Mouse (Mus musculus) hindbrain, embryonic 11.5 days (tissue): ENCODE data around the gene Atp10b. TPM values are rescaled to one million over a fixed set of nuclear protein-coding genes. Genes with fewer than 3 reads are reported as not detected.

Source experiments
- ATAC-seq: fragments of 200-750 bp; cut with Nextera tagmentation; 2 replicates; pipeline ENCODE4 v1.8.0; 2017; ENCODE audit warnings: mild to moderate bottlenecking, moderate TSS enrichment, moderate library complexity; ENCODE audit not compliant: low FRiP score
- DNase-seq: peaks from one replicate; pipeline ENCODE4 v3.0.0-alpha.2; 2015; ENCODE audit warnings: low spot score
- H3K27ac ChIP-seq: fragments of 300-500 bp; sonication (generic); 2 replicates; pipeline ENCODE4 v1.5.1; 2014; ENCODE audit warnings: mild to moderate bottlenecking, low read depth, low read length
- H3K27me3 ChIP-seq: fragments of 300-500 bp; sonication (generic); 2 replicates; pipeline ENCODE4 v1.6.1; 2014; ENCODE audit warnings: mild to moderate bottlenecking, low read length, moderate library complexity, mixed read lengths; ENCODE audit not compliant: control insufficient read depth, insufficient read depth
- H3K36me3 ChIP-seq: fragments of 300-500 bp; sonication (generic); 2 replicates; pipeline ENCODE4 v1.6.1; 2014; ENCODE audit warnings: mild to moderate bottlenecking, low read length, moderate library complexity, mixed read lengths; ENCODE audit not compliant: control insufficient read depth, insufficient read depth
- H3K4me1 ChIP-seq: fragments of 300-500 bp; sonication (generic); replicated peaks from 2 replicates; pipeline ENCODE4 v1.6.1; 2014; ENCODE audit warnings: low read length, mixed read lengths; ENCODE audit not compliant: control insufficient read depth, insufficient read depth
- H3K4me2 ChIP-seq: fragments of 300-500 bp; sonication (generic); replicated peaks from 2 replicates; pipeline ENCODE4 v1.6.1; 2014; ENCODE audit warnings: mild to moderate bottlenecking, low read depth, low read length
- H3K4me3 ChIP-seq: fragments of 300-500 bp; sonication (generic); 2 replicates; pipeline ENCODE4 v1.5.1; 2014; ENCODE audit warnings: low read depth, low read length
- H3K9ac ChIP-seq: fragments of 300-500 bp; sonication (generic); 2 replicates; pipeline ENCODE4 v1.6.1; 2014; ENCODE audit warnings: low read depth, low read length
- H3K9me3 ChIP-seq: fragments of 300-500 bp; sonication (generic); 2 replicates; pipeline ENCODE4 v1.6.1; 2016; ENCODE audit warnings: low read length; ENCODE audit not compliant: control insufficient read depth
- WGBS: fragments of 180-500 bp; shearing (Covaris S2); extraction: QIAGEN DNeasy Blood & Tissue Kit; methylation state at CpG from one replicate; pipeline ENCODE4 v1.1.7; 2014; 5-methylcytosine and 5-hydroxymethylcytosine counted together
- polyA plus RNA-seq: library from polyadenylated mRNA; unstranded; fragments of >200 nt; fragmentation: Nextera tagmentation; extraction: Ambion mirVana; gene quantifications from 2 replicates; pipeline ENCODE4 v1.2.1, GENCODE M21; 2014

Atp10b gene
- polyA plus RNA-seq, 1 experiment from 2014 or later: 0.71 TPM

DNA sequence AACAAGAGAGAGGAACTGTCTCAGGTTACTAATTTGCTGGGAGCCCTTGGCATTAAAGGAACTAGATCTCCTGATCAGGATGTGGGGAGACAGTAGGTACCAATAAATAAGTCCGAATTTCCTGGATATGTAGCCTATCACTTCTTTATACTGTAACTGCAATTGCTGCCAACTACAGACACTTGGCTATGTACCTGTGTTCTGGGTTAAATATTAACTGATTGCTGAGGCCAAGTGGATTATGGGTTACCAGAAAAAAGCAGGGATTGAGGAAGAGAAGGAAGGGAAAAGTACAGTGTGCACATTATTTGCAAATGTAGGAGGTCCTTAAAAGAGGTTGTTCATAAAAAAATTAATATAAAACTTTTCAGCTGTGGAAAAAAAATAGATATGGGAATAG lies 1.3 kb upstream of the Atp10b start:
- Histone ChIP-seq H3K9ac (no peak overlapping the region), H3K9me3 (no peaks in the 10 kb centered on the region), H3K4me1 (no peaks in the 10 kb centered on the region), H3K27ac (no peak overlapping the region), H3K36me3 (no peaks in the 10 kb centered on the region), H3K4me2 (no peak overlapping the region), H3K27me3 (no peaks in the 10 kb centered on the region), H3K4me3 (no peak overlapping the region)
- 96% methylated on average over 1 of the region's 1 CpGs for WGBS
- no peak for DNase-seq
- no peak for ATAC-seq

DNA sequence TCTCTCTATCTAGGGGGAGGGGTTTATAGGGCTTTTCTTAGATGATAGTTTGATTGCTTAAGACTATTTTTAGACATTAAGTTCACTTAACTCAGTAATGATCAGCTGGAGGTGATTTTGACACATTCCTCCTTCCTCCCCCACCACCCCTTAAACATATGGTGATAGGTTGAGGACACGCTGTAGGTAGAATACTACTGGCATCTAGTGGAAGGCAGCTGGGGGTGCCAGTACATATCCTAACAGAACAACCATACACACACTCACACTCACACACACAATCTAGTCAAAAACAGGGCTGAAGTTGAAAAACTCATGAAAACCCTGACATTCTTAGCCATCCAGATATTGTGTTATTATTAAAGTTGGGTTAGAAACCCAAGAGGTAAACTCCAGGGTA lies 5.3 kb downstream of the Atp10b start:
- Histone ChIP-seq H3K4me3 (no peak overlapping the region), H3K4me2 (no peak overlapping the region), H3K27me3 (no peaks in the 10 kb centered on the region), H3K9ac (no peak overlapping the region), H3K4me1 (no peaks in the 10 kb centered on the region), H3K36me3 (no peaks in the 10 kb centered on the region), H3K9me3 (no peaks in the 10 kb centered on the region), H3K27ac (no peak overlapping the region)
- no peak for ATAC-seq
- no peak for DNase-seq
- 96% methylated on average over 1 of the region's 1 CpGs for WGBS

DNA sequence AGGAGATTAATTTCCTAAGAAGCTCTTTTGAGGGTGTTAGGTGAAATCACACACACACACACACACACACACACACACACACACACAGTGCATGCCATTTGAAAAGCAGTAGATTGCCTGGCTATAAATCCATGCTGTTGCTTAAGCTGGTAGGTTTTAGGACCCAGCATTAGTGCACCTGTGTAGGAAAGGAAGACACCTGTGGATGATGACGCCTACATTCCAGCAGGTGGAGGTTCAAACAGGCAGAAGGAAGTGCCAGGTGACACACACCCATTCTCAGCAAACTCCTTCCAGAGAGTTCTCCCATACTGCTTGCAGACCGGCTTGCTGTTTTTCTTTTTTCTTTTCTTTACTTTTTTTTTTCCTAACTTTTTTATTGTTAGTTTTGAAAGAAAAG lies 5.7 kb downstream of the Atp10b start:
- no peak for ATAC-seq
- 83% methylated on average over 2 of the region's 2 CpGs for WGBS

DNA sequence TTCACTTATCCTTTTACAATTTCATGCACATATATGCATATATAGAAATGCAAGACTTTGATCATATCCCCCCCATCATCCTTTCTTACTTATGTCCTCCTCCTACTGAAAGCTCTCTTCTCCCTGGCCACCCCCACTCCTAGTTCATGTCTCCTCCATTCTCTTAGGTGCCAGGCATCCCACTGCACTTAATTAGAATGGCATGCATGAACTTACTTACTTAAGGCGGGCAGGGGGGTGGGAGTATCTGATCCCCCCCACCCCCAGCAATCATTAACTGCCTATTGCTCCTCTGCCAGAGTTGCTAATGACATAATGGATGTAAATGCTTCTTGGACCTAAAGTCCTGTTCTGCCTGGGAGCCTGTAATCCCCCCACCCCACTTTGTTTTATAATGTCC lies 9.1 kb downstream of the Atp10b start:
- no peak for ATAC-seq
- Histone ChIP-seq H3K4me3 (no peak overlapping the region), H3K27me3 (no peaks in the 10 kb centered on the region), H3K9me3 (no peaks in the 10 kb centered on the region), H3K36me3 (no peaks in the 10 kb centered on the region), H3K4me2 (no peak overlapping the region), H3K4me1 (no peaks in the 10 kb centered on the region), H3K27ac (no peak overlapping the region), H3K9ac (no peak overlapping the region)
- WGBS: 61% methylated on average over 1 of the region's 1 CpGs
- no peak for DNase-seq

More for the DNA sequence above, 5.7 kb downstream of the Atp10b start:
- H3K27me3 ChIP-seq: no peaks in the 10 kb centered on the region
- no peak overlapping the region for H3K4me3 ChIP-seq
- H3K27ac ChIP-seq: no peak overlapping the region
- no peak overlapping the region for H3K9ac ChIP-seq
- no peaks in the 10 kb centered on the region for H3K9me3 ChIP-seq
- no peaks in the 10 kb centered on the region for H3K36me3 ChIP-seq
- no peak overlapping the region for H3K4me2 ChIP-seq
- no peaks in the 10 kb centered on the region for H3K4me1 ChIP-seq
- DNase-seq: no peak

DNA sequence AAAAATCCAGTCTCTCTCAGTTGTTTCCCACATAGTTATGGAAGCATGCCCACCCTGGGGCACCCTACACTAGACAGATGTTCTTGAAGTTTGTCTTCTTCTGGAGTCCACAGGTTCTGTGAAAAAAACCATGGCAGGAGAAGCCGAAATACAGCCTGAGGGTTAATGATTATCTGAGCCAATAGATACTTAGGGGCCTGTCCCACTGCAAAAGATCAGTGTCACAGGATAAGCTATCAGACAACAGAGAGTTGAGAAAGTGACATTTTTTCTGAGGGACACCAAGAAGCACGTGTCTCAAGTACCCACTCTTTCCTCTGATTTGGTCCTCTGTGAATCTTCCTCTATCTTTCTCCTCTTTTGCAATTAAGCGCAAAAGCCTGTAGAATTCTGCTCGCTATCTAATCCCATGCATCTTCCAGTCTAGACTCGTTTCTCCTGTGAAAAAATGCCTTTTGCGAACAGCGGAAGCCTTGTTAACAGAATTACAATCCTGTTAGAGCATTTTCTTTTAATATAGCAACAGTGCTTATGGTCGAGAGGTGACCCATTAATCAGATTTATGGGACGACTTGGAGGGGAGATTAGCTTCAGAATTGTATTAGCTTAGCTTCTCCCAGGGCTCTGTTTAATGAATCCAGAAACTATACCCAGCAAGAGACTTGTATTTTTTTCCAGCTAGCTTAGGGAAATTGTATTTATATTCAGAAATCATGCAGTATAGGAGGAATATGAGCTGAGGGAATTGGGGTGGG lies 10.7 kb downstream of the Atp10b start:
- H3K4me3 ChIP-seq: no peak overlapping the region
- no peak overlapping the region for H3K9ac ChIP-seq
- H3K36me3 ChIP-seq: no peaks in the 10 kb centered on the region
- no peaks in the 10 kb centered on the region for H3K9me3 ChIP-seq
- H3K4me2 ChIP-seq: no peak overlapping the region
- H3K27me3 ChIP-seq: no peaks in the 10 kb centered on the region
- H3K27ac ChIP-seq: no peak overlapping the region
- no peak for ATAC-seq
- no peak for DNase-seq
- H3K4me1 ChIP-seq: no peaks in the 10 kb centered on the region
- WGBS: 81% methylated on average over 9 of the region's 9 CpGs

DNA sequence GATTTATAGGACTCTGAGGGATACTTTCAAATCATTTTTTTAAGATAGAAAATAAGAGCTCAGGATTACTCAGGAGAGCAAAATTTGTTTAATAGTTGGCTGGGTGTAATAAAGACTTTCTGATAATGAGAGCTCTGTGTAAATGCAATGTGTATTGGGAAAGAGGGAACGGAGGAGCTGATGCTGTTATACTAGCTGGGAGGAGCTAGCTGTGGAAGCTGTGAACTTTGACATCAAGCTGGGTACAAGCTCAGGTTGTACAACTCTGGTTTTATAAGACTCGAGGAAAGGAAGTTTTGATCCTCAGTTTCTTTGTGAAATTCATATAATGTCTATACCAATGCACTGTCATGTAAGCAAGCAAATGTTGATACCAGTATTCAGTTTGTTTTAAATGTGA lies 20.9 kb downstream of the Atp10b start:
- Histone ChIP-seq H3K36me3 (no peaks in the 10 kb centered on the region), H3K4me3 (no peak overlapping the region), H3K27ac (no peak overlapping the region), H3K4me1 (no peaks in the 10 kb centered on the region), H3K9ac (no peak overlapping the region), H3K9me3 (no peaks in the 10 kb centered on the region), H3K27me3 (no peaks in the 10 kb centered on the region), H3K4me2 (no peak overlapping the region)
- 83% methylated on average over 2 of the region's 2 CpGs for WGBS
- ATAC-seq (no peak), DNase-seq (no peak)

DNA sequence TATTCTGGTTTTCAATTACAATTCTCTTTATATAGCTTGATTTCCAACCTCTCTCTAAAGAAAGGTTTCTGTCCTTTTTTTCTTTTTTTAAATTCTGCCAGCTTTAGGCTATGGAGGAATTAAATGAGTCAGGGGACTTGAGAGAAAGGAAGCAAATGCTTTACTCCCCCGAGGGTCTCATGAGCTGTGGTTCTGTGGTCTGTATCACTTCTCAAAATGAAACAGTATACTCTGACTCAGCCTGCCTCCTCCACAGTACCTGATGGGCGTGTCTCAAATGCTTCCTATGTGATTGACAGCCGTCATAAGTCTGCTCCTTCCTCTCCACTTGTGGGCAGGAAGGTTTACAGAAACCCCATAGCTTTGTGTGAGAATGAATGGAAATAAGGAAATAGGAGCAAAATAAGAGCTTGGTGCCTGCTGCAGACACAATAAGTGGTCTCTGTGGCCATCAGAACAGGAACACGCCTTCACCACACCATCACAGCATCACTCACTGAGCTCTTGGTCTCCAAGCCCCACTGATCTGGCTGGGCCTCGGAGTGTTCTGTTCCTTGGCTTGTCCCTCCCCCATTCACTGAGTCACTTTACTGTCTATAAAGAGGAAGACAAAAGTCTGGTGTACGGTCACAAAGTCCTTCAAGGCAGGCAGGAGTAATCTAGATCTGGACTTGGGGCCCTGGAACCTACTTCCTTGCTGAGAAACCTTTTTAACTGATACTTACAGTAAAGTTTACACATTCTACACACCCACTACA lies 24.9 kb downstream of the Atp10b start:
- no peak for DNase-seq
- Histone ChIP-seq H3K4me1 (no peaks in the 10 kb centered on the region), H3K9ac (no peak overlapping the region), H3K36me3 (no peaks in the 10 kb centered on the region), H3K4me3 (no peak overlapping the region), H3K9me3 (no peaks in the 10 kb centered on the region), H3K27ac (no peak overlapping the region), H3K4me2 (no peak overlapping the region), H3K27me3 (no peaks in the 10 kb centered on the region)
- 82% methylated on average over 6 of the region's 6 CpGs for WGBS
- no peak for ATAC-seq

DNA sequence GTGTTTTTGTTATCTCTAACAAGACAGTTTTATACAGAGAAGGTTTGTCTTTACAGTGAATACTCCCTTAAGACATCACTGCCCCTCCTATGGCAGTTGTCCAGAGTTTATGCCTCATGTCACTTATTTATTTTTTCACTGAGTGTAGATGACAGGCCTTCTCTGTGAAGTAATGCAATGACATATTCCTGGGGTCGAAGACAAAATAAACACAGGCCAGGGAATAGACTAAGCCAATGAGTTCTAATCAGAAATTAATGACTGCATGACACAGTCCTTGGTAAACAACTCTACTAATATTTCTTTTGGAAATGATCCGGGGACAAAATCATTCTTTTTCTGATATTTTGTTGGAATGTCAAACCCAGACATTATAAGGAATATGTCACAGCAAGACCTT lies 32.7 kb downstream of the Atp10b start:
- DNase-seq: no peak
- H3K9me3 ChIP-seq: no peaks in the 10 kb centered on the region
- no peaks in the 10 kb centered on the region for H3K4me1 ChIP-seq
- no peak overlapping the region for H3K4me2 ChIP-seq
- H3K4me3 ChIP-seq: no peak overlapping the region
- no peaks in the 10 kb centered on the region for H3K36me3 ChIP-seq
- H3K27me3 ChIP-seq: no peaks in the 10 kb centered on the region
- H3K9ac ChIP-seq: no peak overlapping the region
- no peak overlapping the region for H3K27ac ChIP-seq
- ATAC-seq: no peak
- 90% methylated on average over 2 of the region's 2 CpGs for WGBS

DNA sequence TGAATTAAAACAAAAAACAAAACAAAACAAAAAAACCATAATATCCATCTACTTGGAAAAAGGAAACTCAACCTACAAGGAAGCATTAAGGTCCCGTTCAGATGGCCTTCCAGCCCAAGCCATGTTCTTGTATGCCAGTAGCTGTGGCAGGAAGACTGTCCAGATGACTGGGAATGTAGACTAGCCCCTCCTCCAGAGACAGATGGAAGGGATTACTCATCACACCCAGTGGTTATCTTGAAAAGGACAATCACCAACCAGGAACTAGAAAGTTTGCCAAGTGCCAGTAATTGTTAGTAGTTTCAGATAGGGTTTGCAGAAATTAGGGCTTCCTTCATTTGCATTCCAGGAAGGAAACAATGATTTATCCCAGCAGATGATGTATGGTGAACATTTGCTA lies 33.1 kb downstream of the Atp10b start:
- Histone ChIP-seq H3K4me3 (no peak overlapping the region), H3K9me3 (no peaks in the 10 kb centered on the region), H3K4me2 (no peak overlapping the region), H3K27me3 (no peaks in the 10 kb centered on the region), H3K36me3 (no peaks in the 10 kb centered on the region), H3K4me1 (no peaks in the 10 kb centered on the region), H3K9ac (no peak overlapping the region), H3K27ac (no peak overlapping the region)
- no peak for DNase-seq
- ATAC-seq: no peak
- WGBS: 83% methylated on average over 1 of the region's 1 CpGs
